Mouse (Mus musculus): ENCODE measurements around the gene Nr1h2. TPM values are rescaled to one million over a fixed set of nuclear protein-coding genes. Genes with fewer than 3 reads are reported as not detected.

Nr1h2 gene
- total RNA-seq (2021), result 10 to 100 TPM; 27.0 to 29.3 TPM
- long read RNA-seq, experiment 1, transcript Nr1h2-203 (10 exons, 1,988 nt), result minor isoform, 9 of 44 reads
- long read RNA-seq, experiment 1, transcript Nr1h2-201 (10 exons, 1,999 nt), result major isoform, 15 of 44 reads
- long read RNA-seq, experiment 1, partial matches to known transcripts, result 5 of 44 reads
- long read RNA-seq, experiment 1, other reads (novel, unspliced or antisense), result 10 of 44 reads
- long read RNA-seq, experiment 2, transcript Nr1h2-202 (10 exons, 1,948 nt), result minor isoform, 8 of 66 reads
- long read RNA-seq, experiment 2, transcript Nr1h2-201 (10 exons, 1,999 nt), result major isoform, 20 of 66 reads
- long read RNA-seq, experiment 2, transcript Nr1h2-203 (10 exons, 1,988 nt), result minor isoform, 14 of 66 reads
- long read RNA-seq, experiment 2, partial matches to known transcripts, result 14 of 66 reads
- long read RNA-seq, experiment 2, other reads (novel, unspliced or antisense), result 10 of 66 reads

DNA sequence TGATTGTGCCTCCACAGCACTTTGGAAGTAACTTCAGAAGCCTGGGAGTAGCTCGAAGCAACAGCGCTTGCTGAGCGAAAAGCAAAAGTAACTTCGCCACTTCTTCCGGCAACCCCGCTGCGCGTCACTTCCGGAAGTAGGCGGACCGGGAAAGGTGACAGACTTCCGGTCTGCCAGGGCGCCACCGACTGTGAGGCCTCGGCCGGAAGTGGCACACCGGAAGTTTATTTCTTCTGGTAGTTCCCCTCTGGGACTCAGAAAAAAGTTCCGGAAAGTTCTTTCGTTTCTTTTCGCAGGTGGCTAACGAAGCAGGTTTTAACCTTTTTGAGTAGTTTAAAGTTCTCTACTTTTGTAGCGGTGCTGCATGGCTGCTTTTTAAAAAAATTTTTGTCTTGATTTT is at the start of gene Nr1h2:
Nr1h2 (minus strand) TSS at position 126 of the 400 bp plus-strand sequence.
- peak; percentile 94 for DNase-seq

DNA sequence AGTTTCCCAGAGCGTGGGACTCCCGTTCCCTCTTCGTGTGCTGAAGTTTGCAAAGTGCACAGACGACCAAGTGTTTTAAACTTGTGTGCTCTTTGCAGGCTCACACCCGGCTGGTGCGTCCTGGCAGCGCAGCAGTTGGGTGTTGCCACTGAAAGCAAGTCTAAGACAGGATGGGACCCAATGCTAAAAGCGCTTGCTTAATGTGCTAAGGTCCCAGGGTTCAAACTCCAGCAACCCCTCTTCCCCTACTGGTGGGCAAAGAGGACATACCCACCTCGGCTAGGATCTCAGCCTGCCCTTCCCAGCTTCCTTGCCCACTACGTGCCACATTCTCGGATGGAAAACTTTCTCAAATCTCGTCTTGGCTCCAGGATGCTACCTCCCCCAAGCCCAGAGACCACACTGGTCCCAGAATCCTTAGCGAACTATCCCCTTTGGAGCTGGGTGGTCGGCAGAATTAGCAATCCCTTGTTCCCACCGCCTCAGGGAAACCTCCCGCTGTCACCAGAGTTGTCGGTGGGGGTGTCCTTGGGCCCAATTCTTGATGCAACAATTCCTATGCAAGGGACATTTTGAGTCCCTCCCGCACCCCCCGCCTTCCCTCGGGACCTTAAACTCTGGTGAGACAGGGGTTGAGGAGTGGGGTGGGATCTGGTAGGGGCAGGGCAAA is 49.6 kb upstream of the Nr1h2 start:
- no peak for DNase-seq

DNA sequence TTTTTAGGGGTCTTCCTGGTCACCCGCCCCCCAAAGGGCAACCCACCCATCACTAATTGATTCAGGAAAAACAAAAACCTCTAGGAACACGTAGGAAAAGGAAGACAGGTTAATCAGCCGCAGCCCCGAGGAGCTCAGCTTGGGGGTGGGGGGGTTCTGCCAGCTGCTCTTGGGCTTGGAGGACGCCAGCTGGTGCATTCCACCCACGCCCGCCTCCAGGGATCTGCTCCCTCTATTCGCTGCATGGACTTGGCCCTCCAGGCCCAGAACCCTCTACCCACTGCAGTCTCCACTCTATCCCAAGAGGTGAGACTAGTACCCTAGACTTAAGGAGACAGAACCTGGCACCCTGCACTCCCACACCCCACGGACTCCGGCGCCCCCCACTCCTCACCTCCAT is 48.7 kb upstream of the Nr1h2 start:
- DNase-seq, result no peak

DNA sequence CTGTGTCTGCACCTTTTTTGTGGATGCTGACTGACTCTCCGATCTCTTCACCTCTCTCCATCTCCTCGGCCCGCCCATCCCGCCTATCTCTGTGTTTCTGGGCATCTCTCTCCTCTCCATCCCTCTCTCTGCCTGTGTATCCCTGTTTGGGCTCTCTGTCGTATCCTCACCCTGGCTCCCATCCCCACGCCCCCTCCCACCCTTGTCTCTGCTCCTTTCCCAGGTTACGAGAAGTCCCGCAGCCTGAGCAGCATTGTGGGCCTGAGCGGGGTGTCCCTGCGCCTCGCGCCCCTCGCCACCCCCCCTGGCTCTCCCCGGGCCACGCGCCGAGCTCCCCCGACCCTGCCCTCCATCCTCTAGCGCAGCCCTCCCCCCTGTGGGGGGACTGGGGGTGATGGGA is 47.9 kb upstream of the Nr1h2 start:
- no peak for DNase-seq

DNA sequence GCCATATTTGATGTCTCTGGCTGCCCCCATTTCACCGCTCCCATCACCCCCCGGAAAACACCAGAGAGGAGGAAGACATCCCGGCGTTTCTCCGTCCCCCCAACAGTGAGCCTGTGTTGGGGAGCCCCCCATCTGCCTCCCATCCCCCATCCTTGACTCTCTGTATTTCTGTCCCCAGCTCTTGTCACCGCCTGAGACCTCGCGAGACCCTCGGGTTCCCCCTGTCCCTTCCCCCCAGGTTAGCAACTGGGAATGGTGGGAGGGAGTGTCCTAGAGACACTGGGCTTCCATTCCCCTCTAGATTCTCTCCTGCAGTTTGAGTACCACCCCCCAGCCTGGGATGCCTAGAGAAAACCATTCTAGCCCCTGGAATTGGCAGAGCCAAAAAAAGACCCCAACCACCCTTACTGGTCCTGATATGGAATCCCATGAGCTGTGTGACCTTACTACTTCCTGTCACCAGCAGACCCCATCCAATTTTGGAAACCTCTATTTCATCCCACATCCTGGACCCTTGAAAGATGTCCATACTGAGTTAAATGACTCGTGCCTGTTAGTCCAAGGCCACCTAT is 47.0 kb upstream of the Nr1h2 start:
- no peak for DNase-seq

DNA sequence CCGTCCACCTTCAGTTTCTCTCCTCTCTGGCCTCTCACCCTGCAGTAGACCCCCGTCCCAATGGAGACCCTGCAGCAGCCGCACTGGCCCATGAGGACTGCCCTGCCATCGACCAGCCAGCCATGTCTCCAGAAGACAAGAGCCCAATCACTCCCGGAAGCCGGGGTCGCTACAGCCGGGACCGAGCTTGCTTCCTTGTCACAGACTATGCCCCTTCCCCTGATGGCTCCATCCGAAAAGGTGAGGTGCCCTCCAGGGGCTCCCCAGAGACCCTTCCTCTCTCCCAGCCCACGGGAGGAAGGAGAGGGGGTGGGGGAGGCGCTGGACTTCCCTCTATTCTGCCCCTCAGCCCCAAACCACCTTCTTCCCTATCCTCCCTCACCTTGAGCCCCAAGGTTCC is 44.6 kb upstream of the Nr1h2 start:
- DNase-seq, result no peak

DNA sequence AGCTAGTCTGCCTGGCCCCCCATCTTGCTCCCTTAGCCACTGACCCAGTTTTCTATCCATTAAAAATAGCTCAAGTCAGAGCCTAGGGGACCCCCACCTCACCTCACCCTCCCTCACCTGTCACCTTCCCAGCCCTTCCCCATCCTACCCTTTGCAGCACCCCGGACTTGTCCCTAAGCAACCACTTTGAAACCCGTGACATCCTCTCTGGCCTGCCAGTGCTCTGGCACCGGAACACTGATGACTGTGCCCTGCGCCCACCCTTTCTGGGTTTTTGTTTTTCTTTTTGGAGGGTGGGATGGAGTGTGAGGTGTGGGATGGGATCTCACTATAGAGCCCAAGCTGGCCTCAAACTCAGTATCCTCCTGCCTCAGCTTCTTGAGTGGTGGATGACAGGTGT is 43.9 kb upstream of the Nr1h2 start:
- no peak for DNase-seq

DNA sequence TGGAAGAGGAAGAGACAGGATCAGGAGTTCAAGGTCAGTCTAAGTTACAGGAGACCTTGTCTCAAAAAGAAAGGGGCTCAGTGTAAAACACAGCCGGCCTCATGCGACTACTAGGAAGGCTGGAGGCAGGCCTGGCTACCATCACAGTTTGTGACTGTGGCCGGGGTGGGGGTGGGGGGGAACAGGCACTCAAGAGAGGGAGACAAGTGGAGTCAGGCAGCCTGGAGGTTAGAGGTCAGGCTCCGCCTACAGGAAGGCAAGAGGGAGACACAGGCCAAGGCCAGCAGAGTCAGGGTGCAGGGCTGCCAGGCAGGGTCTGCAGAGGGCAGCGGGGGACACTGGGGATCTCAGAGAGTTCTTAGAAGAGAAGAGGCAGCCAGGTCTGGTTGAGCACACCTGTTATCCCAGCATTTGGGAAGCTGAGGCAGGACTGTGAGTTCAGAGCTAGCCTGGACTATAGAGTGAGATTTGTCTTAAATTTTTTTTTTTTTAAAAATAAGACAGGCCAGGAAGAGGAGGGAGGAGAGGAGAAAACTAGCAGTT is 43.3 kb upstream of the Nr1h2 start:
- DNase-seq, result no peak

DNA sequence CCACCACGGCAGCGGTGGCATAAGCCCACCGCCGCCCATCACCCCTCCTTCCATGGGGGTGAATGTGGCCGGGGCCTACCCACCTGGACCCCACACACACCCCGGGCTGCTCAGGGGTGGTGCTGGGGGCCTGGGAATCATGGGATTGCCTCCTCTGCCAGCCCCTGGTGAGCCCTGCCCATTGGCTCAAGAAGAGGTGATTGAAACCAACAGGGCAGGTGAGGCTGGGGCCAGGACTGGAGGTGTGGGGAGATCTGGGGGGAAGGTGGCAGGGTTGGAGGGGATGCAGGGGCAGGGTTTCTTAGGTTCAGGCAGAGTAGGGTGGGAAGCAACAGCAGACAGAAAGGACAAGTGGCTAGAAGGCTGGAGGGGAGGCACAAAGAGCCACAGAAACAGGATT is 42.3 kb upstream of the Nr1h2 start:
- DNase-seq, result no peak

DNA sequence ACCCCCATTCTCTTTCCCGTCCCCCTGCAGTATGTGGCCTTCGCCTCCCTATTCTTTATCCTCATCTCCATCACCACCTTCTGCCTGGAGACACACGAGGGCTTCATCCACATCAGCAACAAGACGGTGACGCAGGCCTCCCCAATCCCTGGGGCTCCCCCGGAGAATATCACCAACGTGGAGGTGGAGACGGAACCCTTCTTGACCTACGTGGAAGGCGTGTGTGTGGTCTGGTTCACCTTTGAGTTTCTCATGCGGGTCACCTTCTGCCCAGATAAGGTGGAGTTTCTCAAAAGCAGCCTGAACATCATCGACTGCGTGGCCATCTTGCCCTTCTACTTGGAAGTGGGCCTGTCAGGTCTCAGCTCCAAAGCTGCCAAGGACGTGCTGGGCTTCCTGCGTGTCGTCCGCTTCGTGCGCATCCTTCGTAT is 41.4 kb upstream of the Nr1h2 start:
- DNase-seq, result no peak

DNA sequence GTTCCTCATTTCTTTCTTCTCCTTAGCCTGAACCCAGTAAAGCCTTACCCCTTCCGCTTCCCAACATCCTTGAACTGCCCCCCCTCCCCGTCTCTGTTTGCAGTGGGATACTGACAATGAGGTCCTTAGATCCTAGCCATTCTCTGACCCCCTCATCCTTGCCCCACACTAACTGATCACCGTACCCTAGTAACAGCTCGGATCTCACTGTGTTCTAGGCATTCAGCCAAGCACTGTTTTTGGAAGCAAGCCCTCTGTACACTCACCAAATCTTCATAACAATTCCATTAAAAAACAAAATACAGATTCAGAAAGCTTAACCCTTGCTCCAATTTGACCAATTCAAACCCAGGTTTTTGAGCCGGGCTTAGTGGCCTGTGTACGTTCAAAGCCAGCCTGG is 40.5 kb upstream of the Nr1h2 start:
- DNase-seq, result no peak

DNA sequence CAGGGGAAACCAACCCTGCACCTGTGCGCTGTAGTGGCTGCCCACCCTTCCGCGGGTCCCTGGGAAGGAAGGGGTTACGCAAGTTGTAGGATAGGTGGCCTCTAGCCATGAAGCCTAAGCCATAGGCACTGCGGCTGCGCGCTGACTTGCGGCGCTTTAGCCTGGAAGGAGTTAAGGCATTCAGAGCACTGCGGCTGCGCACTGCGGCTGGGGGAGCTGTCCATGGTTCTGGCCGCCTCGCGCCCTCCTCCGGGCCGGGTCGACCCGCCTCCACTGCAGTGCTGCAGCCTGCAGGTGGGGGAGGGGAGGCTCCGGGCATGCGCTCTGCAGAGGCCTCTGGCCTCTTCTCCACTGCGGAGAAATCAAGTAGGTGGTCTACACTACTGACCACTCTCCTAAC is 40.0 kb upstream of the Nr1h2 start:
- peak; percentile 64 for DNase-seq

DNA sequence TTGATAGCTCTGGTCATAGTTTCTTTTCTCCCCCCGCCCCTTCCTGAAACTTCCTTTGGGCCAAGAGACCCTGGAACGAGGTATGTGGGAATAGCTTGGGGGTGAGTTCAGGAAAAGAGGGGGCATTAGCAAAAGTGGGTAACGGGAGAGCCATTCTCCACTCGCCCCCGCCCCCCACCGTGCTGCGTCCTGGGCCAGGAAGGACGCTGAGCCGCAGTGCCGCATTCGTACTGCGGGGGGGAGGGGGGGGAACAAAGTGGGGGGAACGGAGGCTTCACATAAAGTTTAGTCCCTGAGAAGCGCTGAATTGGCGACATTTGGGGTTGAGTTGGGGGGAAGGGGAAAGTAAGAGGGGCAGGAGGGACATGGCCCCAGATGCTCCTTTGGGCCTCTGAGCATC is 39.3 kb upstream of the Nr1h2 start:
- DNase-seq, result no peak

DNA sequence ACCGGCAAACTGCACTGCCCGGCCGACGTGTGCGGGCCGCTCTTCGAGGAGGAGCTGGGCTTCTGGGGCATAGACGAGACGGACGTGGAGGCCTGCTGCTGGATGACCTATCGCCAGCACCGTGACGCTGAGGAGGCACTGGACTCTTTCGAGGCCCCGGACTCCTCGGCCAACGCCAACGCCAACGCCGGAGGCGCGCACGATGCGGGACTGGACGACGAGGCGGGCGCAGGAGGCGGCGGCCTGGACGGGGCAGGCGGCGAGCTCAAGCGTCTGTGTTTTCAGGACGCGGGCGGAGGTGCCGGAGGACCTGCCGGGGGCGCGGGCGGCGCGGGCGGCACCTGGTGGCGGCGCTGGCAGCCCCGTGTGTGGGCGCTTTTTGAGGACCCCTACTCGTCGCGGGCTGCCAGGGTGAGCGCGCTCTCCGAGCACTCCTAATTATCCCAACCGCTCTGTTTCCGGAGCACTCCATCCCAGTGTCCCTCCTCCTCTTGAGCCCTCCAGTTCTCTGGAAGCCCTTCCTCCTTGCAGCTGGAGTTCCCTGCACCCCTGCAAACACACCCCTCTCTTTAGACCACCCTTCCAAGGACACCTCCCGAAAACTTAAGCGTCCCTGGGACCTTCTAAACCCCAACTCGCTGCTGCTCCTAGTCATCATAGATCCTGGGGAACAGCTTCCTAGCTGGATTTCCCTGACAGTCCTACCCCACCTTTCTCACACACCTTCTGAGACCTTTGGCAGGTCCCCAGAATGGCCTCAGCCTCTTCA is 37.8 kb upstream of the Nr1h2 start:
- DNase-seq, result no peak

DNA sequence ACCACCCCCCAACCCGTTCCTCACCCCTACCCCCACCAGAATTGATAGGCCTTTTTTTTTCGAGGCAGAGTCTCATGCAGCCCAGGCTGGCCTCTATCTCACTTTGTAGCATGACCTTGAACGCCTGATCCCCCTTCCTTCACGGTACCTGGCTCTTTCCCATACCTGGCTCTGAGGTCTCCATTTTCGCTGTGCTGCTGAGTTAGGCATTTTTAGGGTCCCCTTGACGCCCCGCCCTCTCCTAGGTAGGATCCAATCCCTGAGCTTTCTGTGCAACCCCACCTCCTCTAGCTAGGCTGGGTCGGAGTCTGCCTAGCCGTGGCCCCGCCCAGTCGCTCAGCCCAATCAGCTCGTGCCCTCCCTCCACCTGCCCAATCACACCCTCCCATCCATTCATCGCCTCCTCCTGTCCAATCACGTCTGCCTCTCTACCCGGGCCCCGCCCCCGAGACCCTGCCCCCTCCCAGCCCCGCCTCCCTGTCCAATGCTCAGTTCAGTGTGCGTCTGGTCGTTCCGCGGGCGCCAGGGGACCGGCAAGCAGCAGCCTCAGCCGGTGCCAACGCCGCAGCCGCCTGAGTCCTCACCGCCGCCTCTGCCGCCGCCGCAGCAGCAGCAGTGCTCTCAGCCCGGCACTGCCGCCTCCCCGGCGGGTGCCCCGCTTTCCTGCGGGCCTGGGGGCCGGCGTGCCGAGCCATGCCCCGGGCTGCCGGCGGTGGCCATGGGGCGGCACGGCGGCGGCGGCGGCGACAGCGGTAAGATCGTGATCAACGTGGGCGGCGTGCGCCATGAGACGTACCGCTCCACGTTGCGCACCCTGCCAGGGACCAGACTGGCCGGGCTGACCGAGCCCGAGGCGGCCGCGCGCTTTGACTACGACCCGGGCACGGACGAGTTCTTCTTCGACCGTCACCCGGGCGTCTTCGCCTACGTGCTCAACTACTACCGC is 36.9 kb upstream of the Nr1h2 start, which contains the start of gene Kcnc3:
Kcnc3 (plus strand) TSS at position 263 of the 946 bp plus-strand sequence.
- peak; percentile 91 for DNase-seq

DNA sequence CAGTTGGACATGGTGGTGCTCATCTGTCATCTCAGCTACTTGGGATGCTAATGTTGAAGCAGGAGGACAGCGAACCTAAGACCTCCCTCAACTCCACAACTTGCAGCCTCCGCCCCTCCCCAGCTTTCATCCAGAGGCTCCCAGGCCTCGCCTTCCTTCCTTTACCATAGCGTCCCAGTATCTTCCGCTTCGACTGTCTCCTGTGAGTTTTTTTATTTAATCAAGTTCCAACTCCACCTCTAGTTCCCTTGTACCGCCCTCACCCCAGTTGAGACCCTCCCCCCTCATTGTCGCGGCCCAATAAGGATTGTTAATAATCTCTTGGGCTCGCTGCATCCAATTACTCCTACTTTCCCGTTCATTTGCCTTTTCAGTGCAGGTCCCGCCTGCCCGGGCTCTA is 36.2 kb upstream of the Nr1h2 start:
- DNase-seq, result no peak

DNA sequence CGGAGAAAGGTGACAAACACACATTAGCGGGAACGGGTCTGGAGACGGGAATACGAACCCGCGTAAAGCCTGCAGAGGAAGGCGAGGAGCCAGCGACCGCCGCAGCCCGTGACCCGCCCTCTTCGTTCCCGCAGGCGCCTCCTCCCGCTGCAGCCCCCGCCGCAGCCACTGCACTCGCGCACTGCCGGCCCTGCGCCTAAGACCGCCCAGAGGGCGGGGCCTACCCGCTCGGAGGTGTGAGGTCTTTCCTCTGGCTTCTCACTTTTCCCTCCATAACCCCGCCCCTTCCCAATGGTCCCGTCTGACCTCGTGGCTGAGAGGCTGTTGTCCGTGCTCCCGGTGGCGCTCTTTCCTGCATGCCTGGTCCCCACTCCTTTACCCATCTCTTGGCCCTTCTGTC is 35.4 kb upstream of the Nr1h2 start:
- peak; percentile 76 for DNase-seq

DNA sequence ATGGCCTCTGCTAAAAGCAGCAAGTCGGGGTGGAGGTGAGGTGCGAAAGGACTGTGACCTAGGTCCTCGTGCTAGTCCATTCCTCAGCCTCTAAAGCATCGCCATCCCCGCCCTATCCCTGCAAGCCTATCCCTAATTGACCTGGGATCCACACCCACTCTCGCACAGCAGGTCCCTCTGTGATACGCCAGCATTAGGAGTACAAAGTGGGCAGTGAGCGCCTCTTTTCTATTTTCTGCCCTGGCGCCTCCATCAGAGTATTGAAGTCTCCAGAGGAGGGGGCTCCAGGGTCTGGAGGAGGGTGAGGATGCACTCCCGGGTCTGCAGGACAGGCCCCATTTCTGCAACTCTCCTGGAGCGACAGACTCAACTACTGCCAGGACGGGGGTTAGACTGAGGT is 34.6 kb upstream of the Nr1h2 start:
- DNase-seq, result no peak

DNA sequence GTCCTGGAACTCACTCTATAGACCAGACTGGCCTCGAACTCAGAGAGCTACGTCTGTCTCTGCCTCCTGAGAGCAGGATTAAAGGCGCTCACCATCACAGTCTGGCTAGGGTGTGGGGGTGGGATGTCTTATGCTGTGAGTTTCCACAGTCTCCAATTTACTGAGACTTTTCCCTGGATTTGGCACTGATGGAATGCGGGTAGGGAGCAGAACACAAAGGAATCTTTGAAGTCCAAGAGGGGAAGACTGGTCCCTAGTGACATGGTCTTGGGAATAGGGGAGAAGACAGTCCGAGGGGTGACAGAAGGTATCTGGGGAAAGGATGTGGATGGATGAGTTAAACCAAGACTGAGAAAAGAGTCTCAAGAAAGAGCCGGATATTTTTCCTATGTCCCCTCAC is 33.9 kb upstream of the Nr1h2 start:
- no peak for DNase-seq

DNA sequence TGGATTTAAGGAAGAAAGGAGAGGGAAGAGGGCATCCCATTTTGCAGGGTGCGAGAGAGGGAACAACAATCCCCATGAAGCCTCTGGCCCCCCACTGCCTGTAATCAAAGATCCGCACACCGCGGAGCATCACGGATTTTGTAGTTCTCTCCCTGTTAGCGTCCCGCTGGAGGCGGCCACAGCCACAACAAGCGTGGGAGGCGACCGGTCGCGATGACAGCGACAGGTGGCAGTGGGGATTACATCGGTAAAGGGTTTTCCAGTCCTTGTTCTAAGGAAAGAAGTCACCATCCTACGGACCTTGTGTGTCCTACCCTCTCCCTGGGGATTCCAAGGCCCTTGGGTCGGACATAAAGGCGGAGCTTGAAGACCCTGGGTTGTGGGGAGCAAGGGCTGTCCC is 33.2 kb upstream of the Nr1h2 start:
- no peak for DNase-seq

DNA sequence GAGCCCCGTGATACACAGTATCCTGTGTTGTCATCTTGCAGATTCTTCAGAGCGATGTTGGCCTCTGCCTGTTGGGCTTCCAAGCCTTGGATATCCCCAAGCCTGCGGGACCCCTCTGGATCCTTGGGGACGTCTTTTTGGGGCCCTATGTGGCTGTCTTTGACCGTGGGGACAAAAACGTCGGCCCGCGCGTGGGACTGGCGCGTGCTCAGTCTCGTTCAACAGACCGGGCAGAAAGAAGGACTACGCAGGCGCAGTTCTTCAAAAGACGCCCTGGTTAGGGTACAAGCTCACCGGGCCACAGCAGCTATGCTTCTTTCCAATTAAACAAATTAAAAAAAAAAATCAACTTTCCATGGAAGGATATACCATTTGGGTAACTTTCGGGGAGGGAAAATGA is 32.8 kb upstream of the Nr1h2 start:
- DNase-seq, result no peak

Measured in gastrocnemius, postnatal 25 days (tissue).